11 mouse cellular contexts compared by ENCODE assay signal in genomic region chr9:16498876-16499275, GRCm38 (mm10). TPM values are rescaled to one million over a fixed set of nuclear protein-coding genes. Genes with fewer than 3 reads are reported as not detected.
DNase-seq lines count a peak whose midpoint lies in the region; ATAC-seq lines count a peak whose summit lies in the region.
"Had no signal": no experiment of that assay in that cellular context is flagged by ENCODE, and none has a peak within 500 bp of the region (broad histone marks: within the 10 kb centered on the region; RNA-seq: fewer than 3 reads in every experiment).

No protein-coding gene starts in this region.

- no peak overlapping the region for H3K27ac ChIP-seq in heart, embryonic 15.5 days
- peak overlapping the region; percentile 96 for H3K27ac ChIP-seq in hindbrain, embryonic 10.5 days
- peak overlapping the region; percentile 90 for H3K27ac ChIP-seq in midbrain, embryonic 15.5 days
- H3K27ac ChIP-seq: liver, embryonic 14.5 days had no signal

- peaks cover 17% of the 10 kb centered on the region for H3K4me1 ChIP-seq in heart, embryonic 15.5 days (replicated peaks)
- peaks cover 34% of the 10 kb centered on the region for H3K4me1 ChIP-seq in hindbrain, embryonic 10.5 days (replicated peaks)
- peaks cover 21% of the 10 kb centered on the region for H3K4me1 ChIP-seq in midbrain, embryonic 15.5 days

- no peak for ATAC-seq in heart, embryonic 15.5 days (replicated peaks; ENCODE audit: insufficient number of reproducible peaks, insufficient read depth, low FRiP score, low read depth)
- no peak for ATAC-seq in midbrain, embryonic 15.5 days (replicated peaks)

- peak overlapping the region; percentile 95 for H3K4me2 ChIP-seq in heart, embryonic 15.5 days
- peak overlapping the region; percentile 63 for H3K4me2 ChIP-seq in midbrain, embryonic 15.5 days

- H3K36me3 ChIP-seq in heart, embryonic 15.5 days: no peaks in the 10 kb centered on the region
- no peaks in the 10 kb centered on the region for H3K36me3 ChIP-seq in hindbrain, embryonic 10.5 days
- no peaks in the 10 kb centered on the region for H3K36me3 ChIP-seq in midbrain, embryonic 15.5 days (replicated peaks)

- no peaks in the 10 kb centered on the region for H3K9me3 ChIP-seq in heart, embryonic 15.5 days (replicated peaks)
- H3K9me3 ChIP-seq in hindbrain, embryonic 10.5 days: no peaks in the 10 kb centered on the region
- no peaks in the 10 kb centered on the region for H3K9me3 ChIP-seq in midbrain, embryonic 15.5 days

- H3K9ac ChIP-seq in heart, embryonic 15.5 days: no peak overlapping the region
- peak overlapping the region; percentile 28; the same call in 1 of the 2 replicates for H3K9ac ChIP-seq in midbrain, embryonic 15.5 days
- H3K9ac ChIP-seq: liver, embryonic 14.5 days had no signal

- 10% methylated on average over 4 of the region's 4 CpGs for WGBS in heart, embryonic 15.5 days
- WGBS in hindbrain, embryonic 10.5 days: 3% methylated on average over 4 of the region's 4 CpGs
- WGBS in midbrain, embryonic 15.5 days: 2% methylated on average over 4 of the region's 4 CpGs

- no peak for DNase-seq in heart, adult 8-10 months (ENCODE audit: low spot score)
- DNase-seq in embryo, embryonic 10 days (ENCODE audit: low spot score): peak; percentile 55
- peak; percentile 55 for DNase-seq in hindbrain, embryonic 10.5 days (ENCODE audit: low spot score)
- DNase-seq in thymus, postnatal 10 days (ENCODE audit: low spot score in 2 of 2): no peak
- DNase-seq in right cerebral cortex, postnatal 25 days: no peak
- no peak for DNase-seq in cerebellum, adult 8-10 months
- DNase-seq: adrenal gland, postnatal 10 days; thymus, postnatal 25 days had no signal

- H3K27me3 ChIP-seq in heart, embryonic 15.5 days: peaks cover 26% of the 10 kb centered on the region
- peaks cover 12% of the 10 kb centered on the region for H3K27me3 ChIP-seq in hindbrain, embryonic 10.5 days (ENCODE audit: insufficient read depth, poor library complexity, severe bottlenecking)
- no peaks in the 10 kb centered on the region for H3K27me3 ChIP-seq in midbrain, embryonic 15.5 days (replicated peaks)

- no peak overlapping the region for H3K4me3 ChIP-seq in heart, embryonic 15.5 days
- peak overlapping the region; percentile 79 for H3K4me3 ChIP-seq in hindbrain, embryonic 10.5 days
- peak overlapping the region; percentile 86 for H3K4me3 ChIP-seq in midbrain, embryonic 15.5 days

RNA-seq across cellular contexts. Expression of gene Fat3, which starts 2.2 kb away (rescaled TPM):
- polyA plus RNA-seq in heart, embryonic 15.5 days (2015; fragmentation: Nextera tagmentation; extraction: Ambion mirVana): 0.77 and 1.0 TPM in 2 replicates
- under 1 TPM; 0.28 to 0.49 (median 0.48) TPM for total RNA-seq in heart, adult 8-10 months (2022)
- polyA plus RNA-seq in hindbrain, embryonic 10.5 days (2016; fragmentation: Nextera tagmentation; extraction: Ambion mirVana): 5.9 and 6.5 TPM in 2 replicates
- polyA plus RNA-seq in midbrain, embryonic 15.5 days (2015; fragmentation: Nextera tagmentation; extraction: Ambion mirVana): 14.4 and 15.5 TPM in 2 replicates

Comparison
In these comparisons a context has a peak if more than half of its experiments do, and no peak if none do; other contexts are left out.
1. DNase-seq: peak in embryo, embryonic 10 days (single experiment) and hindbrain, embryonic 10.5 days (single experiment); none in heart, adult 8-10 months (single experiment), thymus, postnatal 10 days (0 of 2), right cerebral cortex, postnatal 25 days (single experiment) and cerebellum, adult 8-10 months (single experiment).